Mouse (Mus musculus) lung, postnatal 0 days (tissue): ENCODE results near the gene Stac2.

Experiments
- CTCF ChIP-seq: IDR thresholded peaks from 2 replicates; pipeline ENCODE4 v1.5.1; 2016; ENCODE audit warnings: antibody characterized with exemption, mild to moderate bottlenecking
- EP300 ChIP-seq: IDR thresholded peaks from 2 replicates; pipeline ENCODE4 v1.6.1; 2016; ENCODE audit warnings: antibody characterized with exemption, mild to moderate bottlenecking, control low read depth

DNA sequence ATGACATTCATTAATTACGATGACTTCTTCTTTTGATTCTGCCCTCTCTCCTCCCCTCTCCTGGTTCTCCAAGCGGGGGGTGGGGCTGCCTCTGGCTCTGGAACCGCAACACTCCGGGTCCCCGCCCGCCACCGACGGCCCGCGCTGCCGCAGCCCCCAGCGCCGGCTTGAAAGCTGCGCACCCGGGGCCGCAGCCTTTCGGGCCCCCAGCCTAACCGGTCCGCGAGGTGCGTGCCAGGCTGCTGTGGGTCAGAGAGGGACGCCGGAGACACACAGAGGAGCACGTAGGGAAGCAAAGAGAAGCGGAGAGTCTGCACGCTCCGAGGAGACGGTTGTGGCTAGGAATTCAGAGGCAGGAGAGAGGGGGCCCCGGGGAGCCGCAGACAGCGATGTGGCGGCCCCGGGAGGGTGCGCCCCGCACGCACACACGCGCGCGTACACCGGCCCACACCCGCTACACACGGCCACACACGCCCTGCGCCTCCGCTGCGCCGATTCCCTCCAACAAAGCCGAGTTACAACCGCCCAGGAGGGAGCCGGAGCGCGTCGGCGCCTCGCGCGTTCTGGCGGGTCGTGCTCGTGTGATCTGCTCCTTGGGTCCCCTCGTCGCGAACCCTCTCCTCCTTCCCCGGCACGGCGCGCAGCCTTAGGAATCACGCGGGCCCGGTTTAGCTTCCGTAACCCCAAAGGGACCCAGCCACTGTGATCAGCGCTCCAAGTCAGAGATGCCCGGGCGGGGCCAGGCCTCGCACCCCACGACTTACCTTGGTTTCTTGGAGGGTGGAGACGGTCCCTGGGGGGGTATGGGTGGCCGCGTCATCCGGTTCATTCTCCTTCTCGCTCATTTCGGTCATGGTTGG lies 903 bp downstream of the Stac2 start:
- TF ChIP-seq EP300: no peak
- TF ChIP-seq CTCF: no peak
